Mouse (Mus musculus): ENCODE results near the gene E2f4.

Gene E2f4

DNA sequence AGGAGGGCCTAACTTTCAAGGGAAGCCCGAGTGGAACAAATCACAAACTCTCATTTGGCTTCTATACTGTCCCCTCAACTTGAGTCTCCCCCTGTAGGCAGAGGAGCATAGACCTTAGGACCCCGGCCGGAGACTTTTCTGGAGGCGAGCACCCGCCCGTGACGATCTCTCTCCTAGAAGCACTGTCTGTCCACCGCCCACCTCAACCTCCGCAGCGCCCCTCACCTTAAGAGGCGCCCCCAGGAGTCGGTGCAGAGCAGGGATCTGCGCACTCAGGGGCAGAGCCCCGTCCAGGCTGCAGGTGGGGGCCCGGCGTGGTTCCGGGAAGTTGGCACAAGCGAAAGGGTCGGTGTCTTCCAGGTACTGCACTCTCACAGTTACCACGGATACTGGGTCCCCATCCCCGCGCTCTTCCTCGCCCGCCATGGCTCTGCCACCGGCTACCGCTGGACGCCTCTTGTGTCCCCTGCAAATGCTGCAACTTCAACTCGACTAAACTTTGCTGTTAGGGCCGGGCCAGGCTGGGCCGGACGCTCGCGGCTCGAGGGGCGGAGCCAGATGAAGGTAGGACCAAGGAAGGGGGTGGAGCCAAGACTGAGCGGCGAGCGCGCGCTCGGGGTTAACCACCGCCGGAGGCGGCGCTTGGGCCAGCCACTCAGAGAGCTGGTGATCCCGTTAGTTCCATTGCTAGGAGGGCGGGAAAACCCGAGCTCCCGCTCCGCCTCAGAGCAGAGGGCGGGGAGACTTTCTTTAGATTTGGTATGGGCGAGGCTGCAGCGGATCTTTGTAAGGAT, 50.2 kb downstream of the E2f4 start, which contains the start of gene Fhod1:
TSS of gene Fhod1 (minus strand) at position 526 of the 794 bp plus-strand sequence.
- DNase-seq (ENCODE audit: low spot score in 2 of 2): peak; percentile 80 to 85

DNA sequence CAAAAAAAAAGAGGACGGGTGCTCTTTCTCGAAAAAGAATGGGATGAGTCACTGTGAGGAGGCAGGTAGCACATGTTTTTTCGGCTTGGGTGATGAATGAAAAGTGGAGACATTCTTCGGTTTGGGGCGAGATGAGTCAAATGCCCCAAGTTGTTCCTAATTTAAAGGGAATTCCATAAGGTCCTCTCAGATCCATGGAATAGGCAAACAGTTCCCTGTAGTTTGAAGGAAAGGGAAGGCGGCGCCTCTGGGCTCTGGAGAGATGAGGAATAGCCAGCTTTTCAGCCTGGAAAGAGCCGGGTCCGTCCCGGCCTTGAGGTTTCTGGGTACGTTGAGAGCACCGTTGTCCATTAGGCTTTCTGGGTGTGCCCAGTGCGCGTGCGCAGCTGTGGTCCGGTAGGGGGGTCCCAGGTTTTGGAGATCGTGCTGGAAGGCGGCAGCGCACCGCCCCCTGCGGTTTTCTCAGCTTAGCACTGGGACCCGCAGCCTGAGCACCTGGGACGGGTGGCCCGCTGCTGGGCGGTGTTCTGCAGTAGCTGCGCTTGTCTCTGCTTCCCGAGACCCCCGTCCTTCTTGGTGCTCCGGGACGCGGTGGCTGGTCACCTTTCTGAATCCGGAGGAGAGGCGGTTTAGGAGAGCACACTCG, 51.1 kb downstream of the E2f4 start, which contains the start of gene Slc9a5:
TSS of gene Slc9a5 (plus strand) at position 394 of the 646 bp plus-strand sequence.
- DNase-seq (ENCODE audit: low spot score in 2 of 2): peak; percentile 57 to 66

- DNase-seq (ENCODE audit: low spot score in 2 of 2): peak; percentile 48 to 54
Measured at GRCm38 (mm10) chr8:105349096-105349771, 51.8 kb downstream of the E2f4 start.

DNA sequence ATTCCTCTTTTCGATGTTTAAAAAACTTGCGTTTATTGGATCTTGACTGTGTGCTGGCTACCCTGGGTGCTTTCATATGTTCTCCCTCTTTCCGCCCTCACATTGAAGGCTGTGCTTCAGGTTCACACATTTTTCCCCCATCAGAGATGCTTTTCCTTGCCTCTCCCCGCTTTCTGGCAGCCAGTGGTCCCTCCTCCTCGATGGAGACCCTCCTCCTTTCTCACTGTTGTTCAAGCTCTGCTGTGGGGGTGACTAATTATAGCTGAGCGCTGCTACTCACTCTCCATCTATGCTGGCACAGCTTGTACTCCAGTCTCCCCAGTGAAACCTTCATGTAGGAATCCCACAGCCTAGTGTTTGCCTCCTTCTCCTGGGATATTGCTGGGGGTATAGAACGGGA, 52.7 kb downstream of the E2f4 start:
- DNase-seq (ENCODE audit: low spot score in 2 of 2): no peak

- DNase-seq (ENCODE audit: low spot score in 2 of 2): no peak
Measured at GRCm38 (mm10) chr8:105353583-105354135, 56.2 kb downstream of the E2f4 start.

DNA sequence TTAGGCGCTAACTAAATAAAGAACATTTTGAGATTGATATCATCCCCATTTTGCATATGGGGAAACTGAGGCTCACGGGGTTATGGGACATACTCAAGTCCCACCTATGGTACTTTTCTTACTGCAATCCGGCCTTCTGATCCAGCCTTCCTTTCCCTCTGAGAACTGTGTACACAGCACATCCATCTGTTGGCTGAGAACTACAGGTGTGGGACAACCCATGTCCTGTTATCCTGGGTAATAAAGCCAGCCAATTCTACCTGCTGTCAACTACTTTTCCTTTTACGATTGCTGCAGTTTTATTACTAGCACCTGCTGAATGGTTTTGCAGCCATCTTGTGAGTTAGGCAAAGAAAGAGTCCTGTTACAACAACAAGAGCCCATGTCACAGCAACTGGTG, 57.1 kb downstream of the E2f4 start:
- DNase-seq (ENCODE audit: low spot score in 2 of 2): no peak
